Mouse (Mus musculus) small intestine, adult 2 months (tissue): ENCODE results near the gene St6galnac6.

Experiments used
- CTCF ChIP-seq: fragments of 200-500 bp; IDR thresholded peaks from 2 replicates; pipeline ENCODE4 v1.5.1; 2012; ENCODE audit warnings: low read depth, mild to moderate bottlenecking, control low read depth, inconsistent platforms, low read length, moderate library complexity, mixed read lengths; ENCODE audit not compliant: insufficient replicate concordance, insufficient read length; ENCODE audit errors: extremely low read depth
- POLR2A ChIP-seq: fragments of 200-500 bp; IDR thresholded peaks from 2 replicates; pipeline ENCODE4 v1.6.1; 2012; ENCODE audit warnings: low read depth, mild to moderate bottlenecking, control low read depth, inconsistent platforms, low read length, moderate library complexity

DNA sequence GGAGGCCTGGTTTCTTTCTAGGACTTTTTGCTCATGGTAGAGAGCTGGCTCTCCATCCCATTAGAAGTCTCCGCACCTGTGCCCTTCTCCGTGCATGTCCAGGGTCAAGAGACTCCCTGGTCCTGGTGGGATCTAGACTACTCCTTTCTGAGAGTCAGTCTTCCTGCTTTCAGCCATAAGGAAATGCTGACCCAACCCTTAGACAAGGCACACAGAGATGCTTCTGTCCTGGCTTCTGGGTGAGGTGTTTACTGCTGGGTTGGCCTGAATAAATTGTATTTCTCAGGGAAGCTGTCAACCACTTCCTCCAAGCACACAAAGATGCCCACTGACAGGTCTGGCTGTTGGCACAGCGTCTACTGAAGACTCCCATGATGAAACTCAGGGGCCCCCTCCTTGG is at the start of gene St6galnac6:
- TF ChIP-seq CTCF = no peak
- no peak for TF ChIP-seq POLR2A
